Mouse (Mus musculus): ENCODE data around the gene Grpel1. TPM values are rescaled to one million over a fixed set of nuclear protein-coding genes. Genes with fewer than 3 reads are reported as not detected.

Gene Grpel1
- polyA plus RNA-seq (2015; fragmentation: Nextera tagmentation; extraction: Ambion mirVana): 50.1 and 51.5 TPM in 2 replicates

DNA sequence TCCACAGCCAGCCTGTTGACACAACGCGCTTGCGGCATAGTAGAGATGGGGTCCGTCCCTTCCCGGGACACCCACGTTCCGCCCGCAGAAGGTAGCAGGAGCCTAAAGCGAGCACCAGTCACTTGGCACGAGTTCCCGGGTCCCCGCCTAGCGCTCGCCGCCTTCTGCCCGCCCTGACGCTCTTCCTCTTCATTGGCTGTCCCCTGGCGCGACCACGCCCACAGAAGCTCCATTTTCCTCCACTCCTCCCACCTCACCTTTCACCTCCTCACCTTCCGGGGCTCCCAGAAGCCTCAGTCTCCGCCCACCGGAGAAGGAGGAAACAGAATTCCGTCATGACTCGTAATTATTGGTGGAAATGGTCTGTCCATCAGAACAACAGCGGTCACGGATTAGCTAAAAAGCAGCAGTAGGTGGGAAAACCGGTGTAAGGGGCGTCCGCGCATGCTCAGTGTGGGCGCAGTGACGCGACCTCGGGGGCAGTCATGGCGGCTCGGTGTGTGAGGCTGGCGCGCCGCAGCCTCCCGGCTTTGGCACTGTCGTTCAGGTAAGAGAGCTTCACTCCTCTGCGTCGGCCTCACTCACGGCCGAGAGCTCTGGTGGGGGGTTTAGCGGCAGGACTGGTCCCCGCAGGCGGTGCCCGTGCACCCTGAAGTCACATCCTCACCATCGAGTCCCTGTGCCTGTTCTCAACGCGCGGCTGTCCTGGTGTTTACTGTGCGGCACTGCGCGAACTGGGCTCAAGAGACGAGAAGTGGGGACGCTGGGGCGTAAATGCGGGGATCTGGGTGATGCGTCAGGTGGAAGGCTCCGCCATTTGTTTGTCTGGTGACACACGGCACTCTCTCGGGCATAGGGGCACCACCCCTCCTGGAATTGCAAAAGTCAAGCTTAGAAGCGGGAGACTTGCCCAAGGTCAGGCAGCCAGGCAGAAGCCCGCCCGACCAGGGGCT, at the start of gene Grpel1:
Grpel1 (plus strand) TSS at position 290 of the 953 bp plus-strand sequence.
- ATAC-seq (ENCODE audit: low read depth) (peak; percentile 95), DNase-seq (peak; percentile 99)
- Histone ChIP-seq H3K4me3 (replicated peaks) (peak within 1 kb of the TSS; percentile 93), H3K4me1 (replicated peaks) (peaks cover 49% of the 10 kb centered on the region), H3K4me2 (peak within 1 kb of the TSS; percentile 97), H3K9ac (peak within 1 kb of the TSS; percentile 92), H3K27me3 (no peaks in the 10 kb centered on the region), H3K27ac (peak within 1 kb of the TSS; percentile 72), H3K36me3 (peaks cover 31% of the 10 kb centered on the region), H3K9me3 (replicated peaks) (no peaks in the 10 kb centered on the region)
- WGBS (ENCODE audit: insufficient replicate concordance): under 1% methylated on average over 66 of the region's 68 CpGs

DNA sequence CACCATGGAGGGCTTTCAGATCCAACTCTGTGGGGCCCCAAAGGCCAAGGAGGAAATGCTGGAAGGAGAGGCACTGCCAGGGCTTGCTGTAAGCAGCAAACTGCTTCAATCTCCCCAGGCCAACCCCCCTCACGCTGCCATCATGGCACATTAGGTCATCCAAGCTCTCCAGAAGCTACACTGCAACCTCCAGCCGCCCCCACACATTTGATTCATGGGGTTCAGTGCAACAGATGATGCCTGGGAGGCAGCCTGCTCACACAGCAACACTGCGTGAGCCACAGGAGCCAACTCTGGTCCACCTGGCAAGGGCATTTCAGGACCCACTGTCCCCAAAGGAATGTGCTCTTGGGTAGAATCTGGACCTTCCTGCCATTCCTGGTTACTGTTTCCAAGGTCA, 44.9 kb upstream of the Grpel1 start:
- no peak for DNase-seq
- no peak overlapping the region for H3K9ac ChIP-seq
- H3K4me2 ChIP-seq: no peak overlapping the region
- H3K36me3 ChIP-seq: no peaks in the 10 kb centered on the region
- WGBS (ENCODE audit: insufficient replicate concordance): 36% methylated on average over 3 of the region's 3 CpGs
- H3K27me3 ChIP-seq: no peaks in the 10 kb centered on the region
- no peak overlapping the region for H3K27ac ChIP-seq
- no peak overlapping the region for H3K4me3 ChIP-seq (replicated peaks)
- ATAC-seq (ENCODE audit: low read depth): no peak
- H3K4me1 ChIP-seq (replicated peaks): no peaks in the 10 kb centered on the region
- H3K9me3 ChIP-seq (replicated peaks): no peaks in the 10 kb centered on the region

DNA sequence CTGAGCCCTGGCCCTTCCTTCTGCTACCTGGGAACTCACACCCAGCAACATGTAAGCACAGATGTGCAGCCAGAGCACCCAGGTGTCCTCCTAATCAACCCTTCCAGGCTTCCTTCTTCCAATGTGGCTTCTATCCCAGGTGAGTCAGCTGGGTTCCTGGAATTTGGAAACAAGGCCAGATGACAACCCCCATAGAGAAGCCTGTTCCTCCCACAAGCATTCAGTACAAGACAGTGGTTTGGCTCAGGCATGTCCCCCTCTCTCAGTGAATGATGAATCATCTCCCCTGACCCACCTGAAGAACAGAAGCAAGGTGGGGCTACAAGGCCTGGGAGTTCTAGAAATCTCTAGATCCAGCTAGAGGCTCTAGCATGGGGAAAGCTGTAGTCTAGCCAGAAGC, 42.1 kb upstream of the Grpel1 start:
- Histone ChIP-seq H3K27ac (no peak overlapping the region), H3K4me1 (replicated peaks) (no peaks in the 10 kb centered on the region), H3K4me2 (no peak overlapping the region), H3K9ac (no peak overlapping the region), H3K36me3 (no peaks in the 10 kb centered on the region), H3K27me3 (no peaks in the 10 kb centered on the region), H3K9me3 (replicated peaks) (no peaks in the 10 kb centered on the region), H3K4me3 (replicated peaks) (no peak overlapping the region)
- no peak for DNase-seq
- no peak for ATAC-seq (ENCODE audit: low read depth)

DNA sequence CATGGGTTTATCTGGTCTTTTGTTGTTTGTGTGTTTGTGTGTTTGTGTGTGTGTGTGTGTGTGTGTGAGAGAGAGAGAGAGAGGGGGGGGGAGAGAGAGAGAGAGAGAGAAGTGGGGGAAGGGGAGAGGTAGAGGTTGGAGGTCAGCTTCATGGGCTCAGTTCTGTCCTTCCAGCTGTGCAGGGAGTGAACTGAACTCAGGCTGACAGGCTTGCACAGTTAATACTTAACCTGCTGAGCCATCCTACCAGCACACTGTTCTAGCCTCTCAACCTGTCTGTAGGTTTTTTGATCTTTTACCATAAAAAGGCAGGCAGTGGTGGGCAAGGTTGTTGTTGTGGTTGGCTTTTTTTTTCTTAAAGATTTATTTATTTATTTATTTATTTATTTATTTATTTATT, 40.1 kb upstream of the Grpel1 start:
- DNase-seq (no peak), ATAC-seq (ENCODE audit: low read depth) (no peak)
- no peak overlapping the region for H3K27ac ChIP-seq

DNA sequence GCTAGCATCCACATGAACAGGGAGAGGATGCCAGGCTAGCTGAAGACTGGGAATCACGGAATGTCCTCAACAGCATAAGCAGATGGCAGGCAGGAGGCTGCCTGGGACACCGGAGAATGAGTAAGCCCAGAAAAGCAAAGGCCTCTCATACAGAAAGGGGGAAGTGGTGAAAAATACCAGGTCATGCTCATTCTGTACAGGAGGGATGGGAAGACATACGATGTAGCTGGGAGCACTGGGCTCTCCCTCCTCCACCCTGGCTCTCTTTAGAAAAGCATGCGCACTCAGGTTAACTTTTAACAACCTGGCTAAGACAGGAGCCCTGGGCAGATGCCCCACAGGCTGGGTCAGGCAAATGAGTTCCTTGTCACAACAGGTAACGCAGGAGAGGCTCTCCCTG, 38.4 kb upstream of the Grpel1 start:
- no peak overlapping the region for H3K9ac ChIP-seq
- H3K9me3 ChIP-seq (replicated peaks): no peaks in the 10 kb centered on the region
- no peaks in the 10 kb centered on the region for H3K27me3 ChIP-seq
- 51% methylated on average over 5 of the region's 5 CpGs for WGBS (ENCODE audit: insufficient replicate concordance)
- no peak overlapping the region for H3K27ac ChIP-seq
- no peaks in the 10 kb centered on the region for H3K4me1 ChIP-seq (replicated peaks)
- ATAC-seq (ENCODE audit: low read depth): no peak
- no peak overlapping the region for H3K4me3 ChIP-seq (replicated peaks)
- no peaks in the 10 kb centered on the region for H3K36me3 ChIP-seq
- no peak for DNase-seq
- no peak overlapping the region for H3K4me2 ChIP-seq

More for the DNA sequence above, 40.1 kb upstream of the Grpel1 start:
- H3K27me3 ChIP-seq: no peaks in the 10 kb centered on the region
- no peak overlapping the region for H3K4me2 ChIP-seq
- H3K9ac ChIP-seq: no peak overlapping the region
- H3K9me3 ChIP-seq (replicated peaks): no peaks in the 10 kb centered on the region
- H3K4me3 ChIP-seq (replicated peaks): no peak overlapping the region
- no peaks in the 10 kb centered on the region for H3K36me3 ChIP-seq
- H3K4me1 ChIP-seq (replicated peaks): no peaks in the 10 kb centered on the region

DNA sequence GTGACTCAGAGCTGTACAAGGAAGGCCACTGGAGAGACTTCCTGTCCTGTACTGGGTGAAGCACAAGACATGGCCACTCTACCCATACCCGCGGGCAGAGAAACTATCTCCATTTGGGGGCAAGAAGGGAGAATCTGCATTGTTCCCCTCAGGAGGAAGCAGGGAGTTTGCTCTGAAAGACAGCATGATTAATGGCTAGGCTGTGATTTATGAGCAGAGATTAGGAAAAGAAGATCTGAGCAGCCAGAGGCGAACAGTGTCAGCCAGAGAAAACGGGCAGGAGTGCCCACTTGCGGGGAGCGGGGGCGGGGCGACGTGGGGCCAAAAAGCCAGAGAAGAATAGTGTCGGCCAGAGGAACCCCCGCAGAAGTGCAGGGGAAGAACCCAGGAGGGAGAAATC, 37.0 kb upstream of the Grpel1 start:
- Histone ChIP-seq H3K36me3 (no peaks in the 10 kb centered on the region), H3K4me2 (no peak overlapping the region), H3K9ac (no peak overlapping the region), H3K27ac (no peak overlapping the region), H3K4me3 (replicated peaks) (no peak overlapping the region), H3K27me3 (no peaks in the 10 kb centered on the region), H3K4me1 (replicated peaks) (no peaks in the 10 kb centered on the region), H3K9me3 (replicated peaks) (no peaks in the 10 kb centered on the region)
- DNase-seq (no peak), ATAC-seq (ENCODE audit: low read depth) (no peak)
- whole genome bisulfite sequencing (ENCODE audit: insufficient replicate concordance): 49% methylated on average over 11 of the region's 11 CpGs

DNA sequence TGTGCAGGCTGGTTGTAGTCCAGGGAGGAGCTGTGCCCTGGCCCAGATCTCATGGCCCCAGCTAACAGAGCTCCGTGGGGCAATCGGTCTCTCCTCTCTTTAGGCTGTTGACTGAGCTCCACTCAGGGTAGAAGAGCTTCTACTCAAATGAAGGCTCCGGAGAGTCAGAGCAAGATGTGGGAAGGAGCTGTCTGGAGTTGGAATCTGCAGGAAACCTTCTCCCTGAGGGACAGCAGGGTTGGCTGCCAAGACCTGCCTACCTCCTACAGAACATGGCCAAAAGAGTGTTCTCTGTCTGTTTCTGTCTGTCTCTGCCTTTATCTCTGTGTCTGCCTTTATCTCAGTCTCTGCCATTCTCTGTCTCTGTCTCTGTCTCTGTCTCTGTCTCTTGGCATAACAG, 35.2 kb upstream of the Grpel1 start:
- ATAC-seq (ENCODE audit: low read depth) (no peak), DNase-seq (no peak)
- Histone ChIP-seq H3K4me3 (replicated peaks) (no peak overlapping the region), H3K36me3 (no peaks in the 10 kb centered on the region), H3K9me3 (replicated peaks) (no peaks in the 10 kb centered on the region), H3K9ac (no peak overlapping the region), H3K4me1 (replicated peaks) (no peaks in the 10 kb centered on the region), H3K27me3 (no peaks in the 10 kb centered on the region), H3K4me2 (no peak overlapping the region), H3K27ac (no peak overlapping the region)
- WGBS (ENCODE audit: insufficient replicate concordance): 70% methylated on average over 3 of the region's 3 CpGs

DNA sequence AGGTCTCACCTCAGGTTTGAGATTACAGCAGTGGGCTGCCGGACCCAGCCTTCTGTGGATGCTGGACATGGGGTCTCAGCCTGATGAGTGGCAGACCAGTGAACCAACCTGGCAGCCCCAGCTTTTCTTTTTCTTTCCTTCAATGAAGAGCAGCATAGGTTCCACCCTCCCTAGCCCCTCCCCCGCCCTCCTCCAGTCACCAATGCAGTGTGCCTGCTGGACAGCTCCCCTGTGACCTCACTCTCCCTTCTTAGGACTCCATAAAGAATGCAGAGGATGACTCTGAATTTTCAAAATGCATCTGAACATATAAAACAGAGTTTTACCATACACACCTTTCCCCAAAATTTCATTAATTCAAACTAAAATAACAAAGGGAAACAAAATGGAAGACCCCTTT, 33.1 kb upstream of the Grpel1 start:
- no peaks in the 10 kb centered on the region for H3K27me3 ChIP-seq
- H3K4me3 ChIP-seq (replicated peaks): no peak overlapping the region
- H3K9ac ChIP-seq: no peak overlapping the region
- H3K36me3 ChIP-seq: no peaks in the 10 kb centered on the region
- H3K9me3 ChIP-seq (replicated peaks): no peaks in the 10 kb centered on the region
- WGBS (ENCODE audit: insufficient replicate concordance): 37% methylated on average over 2 of the region's 2 CpGs
- ATAC-seq (ENCODE audit: low read depth) (no peak), DNase-seq (no peak)
- no peaks in the 10 kb centered on the region for H3K4me1 ChIP-seq (replicated peaks)
- H3K27ac ChIP-seq: no peak overlapping the region
- H3K4me2 ChIP-seq: no peak overlapping the region

DNA sequence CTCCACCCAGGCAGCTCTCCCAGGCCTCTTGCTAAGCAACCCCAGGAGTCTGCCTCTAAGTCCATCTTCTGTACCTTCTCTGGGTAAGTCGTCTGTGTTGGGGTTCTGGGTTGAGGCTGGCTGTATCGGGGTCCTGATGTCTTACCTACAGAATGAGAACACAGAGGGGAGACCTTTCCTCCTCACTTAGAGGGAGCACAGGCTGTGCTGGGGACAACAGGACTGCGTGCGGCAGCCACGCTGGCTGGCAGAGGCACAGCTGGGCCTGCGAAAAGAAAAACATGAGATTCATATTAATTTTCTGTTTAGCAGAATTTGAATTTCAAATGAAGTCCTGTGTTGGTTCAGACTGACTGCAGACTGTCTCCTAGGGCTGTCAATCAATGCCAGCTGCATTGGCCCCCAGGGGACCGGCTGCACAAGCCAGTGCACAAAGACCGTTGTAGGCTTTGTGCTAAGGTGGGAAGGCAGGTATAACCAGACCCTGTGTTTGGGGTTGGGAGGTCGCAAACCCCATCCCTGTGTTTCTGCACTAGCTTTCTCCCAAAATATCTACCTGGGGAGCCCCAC, 30.3 kb upstream of the Grpel1 start:
- 60% methylated on average over 9 of the region's 9 CpGs for WGBS (ENCODE audit: insufficient replicate concordance)
- H3K27ac ChIP-seq: no peak overlapping the region
- H3K4me1 ChIP-seq (replicated peaks): no peaks in the 10 kb centered on the region
- H3K36me3 ChIP-seq: no peaks in the 10 kb centered on the region
- no peak overlapping the region for H3K4me3 ChIP-seq (replicated peaks)
- no peaks in the 10 kb centered on the region for H3K9me3 ChIP-seq (replicated peaks)
- no peaks in the 10 kb centered on the region for H3K27me3 ChIP-seq
- DNase-seq (no peak), ATAC-seq (ENCODE audit: low read depth) (no peak)
- H3K4me2 ChIP-seq: no peak overlapping the region
- H3K9ac ChIP-seq: no peak overlapping the region

DNA sequence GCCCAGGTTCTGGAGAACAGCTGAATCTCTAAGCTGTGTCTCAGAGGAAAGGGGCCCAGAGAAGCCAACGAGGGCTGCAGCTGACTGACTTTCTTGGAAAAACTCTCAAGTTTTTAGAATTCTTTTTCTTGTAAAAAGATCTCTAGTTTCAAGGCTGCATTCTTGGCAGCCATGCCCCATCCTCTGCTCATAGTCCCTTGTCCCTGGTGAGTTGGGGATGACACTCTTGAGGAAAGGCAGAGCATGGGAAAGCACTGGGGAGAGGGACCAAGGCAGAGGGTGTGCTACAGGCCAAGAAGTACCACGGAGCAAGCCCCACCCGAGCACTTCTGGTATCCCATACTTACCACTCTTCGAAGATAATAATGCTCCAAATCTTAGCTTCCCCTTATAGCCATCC, 27.9 kb upstream of the Grpel1 start:
- DNase-seq (no peak), ATAC-seq (ENCODE audit: low read depth) (no peak)
- Histone ChIP-seq H3K9ac (no peak overlapping the region), H3K36me3 (no peaks in the 10 kb centered on the region), H3K4me2 (no peak overlapping the region), H3K4me1 (replicated peaks) (no peaks in the 10 kb centered on the region), H3K27ac (no peak overlapping the region), H3K27me3 (no peaks in the 10 kb centered on the region), H3K9me3 (replicated peaks) (no peaks in the 10 kb centered on the region), H3K4me3 (replicated peaks) (no peak overlapping the region)
- 44% methylated on average over 4 of the region's 4 CpGs for WGBS (ENCODE audit: insufficient replicate concordance)

DNA sequence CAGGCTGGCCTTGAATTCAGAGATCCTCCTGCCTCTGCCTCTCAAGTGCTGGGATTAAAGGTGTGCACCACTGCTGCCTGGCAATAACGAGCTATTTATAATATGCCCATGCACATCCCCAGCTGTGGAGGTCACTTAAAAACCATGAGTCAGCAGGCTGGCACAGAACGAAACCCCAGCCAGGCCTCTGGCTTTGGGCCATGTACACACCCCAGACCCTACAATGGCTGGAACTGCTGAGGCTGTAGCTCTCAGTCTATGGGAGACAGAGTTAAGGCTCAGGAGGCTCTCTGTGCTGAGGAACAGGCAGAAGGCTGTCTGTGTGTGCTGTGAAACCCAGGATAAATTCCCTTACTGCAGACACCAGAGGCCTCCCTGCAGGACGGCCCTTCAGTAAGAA, 24.1 kb upstream of the Grpel1 start:
- no peak for DNase-seq
- 57% methylated on average over 3 of the region's 3 CpGs for WGBS (ENCODE audit: insufficient replicate concordance)
- ATAC-seq (ENCODE audit: low read depth): no peak
- no peaks in the 10 kb centered on the region for H3K36me3 ChIP-seq
- no peak overlapping the region for H3K9ac ChIP-seq
- H3K27ac ChIP-seq: no peak overlapping the region
- no peaks in the 10 kb centered on the region for H3K9me3 ChIP-seq (replicated peaks)
- H3K4me1 ChIP-seq (replicated peaks): no peaks in the 10 kb centered on the region
- H3K4me3 ChIP-seq (replicated peaks): no peak overlapping the region
- no peak overlapping the region for H3K4me2 ChIP-seq
- H3K27me3 ChIP-seq: peaks cover 16% of the 10 kb centered on the region

DNA sequence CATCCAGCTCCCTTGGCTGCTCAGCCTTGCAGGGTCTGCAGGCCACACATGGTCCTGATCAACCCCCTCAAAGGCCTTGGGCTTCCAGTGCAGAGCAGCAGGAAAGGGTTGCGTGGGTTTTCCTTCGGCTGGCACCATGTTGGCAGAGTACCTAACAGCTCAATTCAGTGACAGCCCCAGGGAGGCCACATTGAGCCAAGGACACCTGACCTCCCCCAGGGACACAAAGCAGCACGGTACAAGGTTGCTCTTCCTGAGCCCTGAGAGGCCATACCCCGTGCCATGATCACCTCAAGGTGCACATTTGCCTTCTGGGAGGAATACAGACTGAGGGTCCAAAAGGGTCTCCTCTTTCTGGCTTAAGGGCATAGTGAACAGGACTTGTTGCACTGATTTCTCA, 20.2 kb upstream of the Grpel1 start:
- 32% methylated on average over 4 of the region's 4 CpGs for WGBS (ENCODE audit: insufficient replicate concordance)

More for the DNA sequence above, 20.2 kb upstream of the Grpel1 start:
- H3K9me3 ChIP-seq (replicated peaks): no peaks in the 10 kb centered on the region
- H3K4me2 ChIP-seq: no peak overlapping the region
- no peaks in the 10 kb centered on the region for H3K4me1 ChIP-seq (replicated peaks)
- DNase-seq: no peak
- no peak overlapping the region for H3K9ac ChIP-seq
- H3K27me3 ChIP-seq: peaks cover 26% of the 10 kb centered on the region
- no peaks in the 10 kb centered on the region for H3K36me3 ChIP-seq
- no peak overlapping the region for H3K27ac ChIP-seq
- H3K4me3 ChIP-seq (replicated peaks): no peak overlapping the region
- ATAC-seq (ENCODE audit: low read depth): no peak
